Mouse (Mus musculus): Measurements from ENCODE around the gene Ankrd54. TPM values are rescaled to one million over a fixed set of nuclear protein-coding genes. Genes with fewer than 3 reads are reported as not detected.
"Not testable (repeated sequence)": the region's sequence is repeated elsewhere in the genome, so short reads cannot be mapped to it uniquely, and the experiment has no call there.

Ankrd54 gene
- polyA plus RNA-seq, 1 experiment: 5.7 TPM

DNA sequence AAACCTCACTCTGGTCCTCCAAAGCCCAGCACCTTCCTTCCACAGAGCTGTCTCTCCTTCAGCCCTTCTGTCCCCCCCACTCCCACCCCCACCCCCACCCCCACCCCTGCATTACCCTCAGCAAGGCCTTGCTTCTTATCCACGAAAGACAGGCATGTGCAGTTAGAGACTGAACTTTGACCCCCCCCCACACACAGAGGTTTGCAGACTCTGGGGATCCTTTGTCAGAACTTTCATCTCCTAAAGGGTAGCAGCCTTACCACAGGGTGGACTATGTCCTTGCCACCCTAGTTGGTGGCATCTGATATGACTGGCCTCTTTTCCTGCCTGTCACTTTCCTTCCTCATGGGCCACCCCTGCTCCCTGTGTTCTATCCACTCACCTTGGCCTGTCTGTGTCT is 39.3 kb downstream of the Ankrd54 start:
- Histone ChIP-seq H3K4me1 (ENCODE audit: control insufficient read depth, insufficient read depth, insufficient read length, low read length) (peaks cover 5% of the 10 kb centered on the region), H3K27ac (replicated peaks; ENCODE audit: low read depth, low read length) (no peak overlapping the region), H3K4me3 (ENCODE audit: insufficient read depth, low read depth, low read length) (no peak overlapping the region)

DNA sequence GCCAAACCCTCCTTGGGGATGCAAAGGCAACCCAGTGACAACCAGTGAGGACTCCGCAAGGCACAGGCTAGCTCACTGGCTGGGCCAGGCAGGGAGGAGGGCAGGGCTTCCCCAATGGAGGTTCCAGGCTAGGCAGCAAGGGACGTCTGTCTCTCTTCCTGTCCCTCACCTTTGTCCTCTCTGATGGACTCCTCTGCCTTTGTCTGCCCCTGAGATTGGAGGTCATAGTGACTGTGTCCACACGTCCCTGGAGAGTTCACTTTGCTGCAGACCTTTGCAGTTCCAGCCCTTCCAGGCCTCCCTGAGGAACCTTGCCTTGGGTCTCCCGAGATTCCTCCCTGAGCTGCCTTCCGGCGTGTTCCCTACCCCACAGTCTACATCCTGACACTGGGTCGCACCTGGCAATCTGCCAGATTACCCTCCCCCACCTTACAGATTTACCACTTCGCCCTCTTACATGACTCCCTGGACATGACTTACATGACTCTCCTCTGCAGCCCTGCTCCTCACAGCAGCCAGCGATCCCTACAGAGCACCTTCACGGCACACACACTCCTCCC is 39.9 kb downstream of the Ankrd54 start:
- H3K27ac ChIP-seq (replicated peaks; ENCODE audit: low read depth, low read length): no peak overlapping the region
- no peak overlapping the region for H3K4me3 ChIP-seq (ENCODE audit: insufficient read depth, low read depth, low read length)
- peaks cover 5% of the 10 kb centered on the region for H3K4me1 ChIP-seq (ENCODE audit: control insufficient read depth, insufficient read depth, insufficient read length, low read length)

DNA sequence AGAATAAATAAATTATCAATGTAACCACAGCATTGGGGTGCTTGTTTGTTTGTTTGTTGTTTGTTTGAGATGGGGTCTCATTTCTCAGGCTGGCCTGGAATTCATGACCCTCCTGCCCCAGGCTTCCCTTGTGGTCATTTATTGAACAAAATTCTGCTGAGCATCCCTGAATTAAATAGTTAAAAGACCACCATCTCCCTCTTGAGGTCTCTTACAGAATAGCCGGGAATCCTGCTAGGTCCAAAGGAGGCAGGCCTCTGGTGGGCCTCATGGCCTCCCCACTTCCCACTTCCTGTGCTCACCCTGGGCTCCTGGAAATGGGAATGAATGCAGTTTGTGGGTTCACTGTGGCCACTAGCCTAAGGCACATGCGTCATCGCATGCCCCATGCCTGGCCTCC is 43.8 kb downstream of the Ankrd54 start:
- Histone ChIP-seq H3K4me1 (ENCODE audit: control insufficient read depth, insufficient read depth, insufficient read length, low read length) (peaks cover 5% of the 10 kb centered on the region), H3K27ac (replicated peaks; ENCODE audit: low read depth, low read length) (no peak overlapping the region), H3K4me3 (ENCODE audit: insufficient read depth, low read depth, low read length) (no peak overlapping the region)

DNA sequence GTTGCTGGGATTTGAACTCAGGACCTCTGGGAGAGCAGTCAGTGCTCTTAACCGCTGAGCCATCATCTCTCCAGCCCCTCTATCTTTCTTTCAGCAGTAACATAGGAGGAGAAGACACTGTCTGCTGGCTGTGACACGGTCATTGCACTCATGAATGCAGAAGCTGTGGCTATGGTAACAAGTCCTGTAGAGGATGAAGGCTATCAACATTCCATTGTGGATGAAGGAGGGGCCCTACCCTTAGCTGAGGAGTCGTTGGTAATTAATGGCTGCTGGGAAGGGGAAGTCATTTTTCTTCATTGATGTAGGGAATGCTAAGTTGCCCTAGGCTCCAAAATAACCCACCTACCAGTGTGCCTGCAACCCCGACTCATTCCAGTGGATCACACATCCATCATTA is 44.5 kb downstream of the Ankrd54 start:
- Histone ChIP-seq H3K4me1 (ENCODE audit: control insufficient read depth, insufficient read depth, insufficient read length, low read length) (peaks cover 5% of the 10 kb centered on the region), H3K27ac (replicated peaks; ENCODE audit: low read depth, low read length) (no peak overlapping the region), H3K4me3 (ENCODE audit: insufficient read depth, low read depth, low read length) (no peak overlapping the region)

DNA sequence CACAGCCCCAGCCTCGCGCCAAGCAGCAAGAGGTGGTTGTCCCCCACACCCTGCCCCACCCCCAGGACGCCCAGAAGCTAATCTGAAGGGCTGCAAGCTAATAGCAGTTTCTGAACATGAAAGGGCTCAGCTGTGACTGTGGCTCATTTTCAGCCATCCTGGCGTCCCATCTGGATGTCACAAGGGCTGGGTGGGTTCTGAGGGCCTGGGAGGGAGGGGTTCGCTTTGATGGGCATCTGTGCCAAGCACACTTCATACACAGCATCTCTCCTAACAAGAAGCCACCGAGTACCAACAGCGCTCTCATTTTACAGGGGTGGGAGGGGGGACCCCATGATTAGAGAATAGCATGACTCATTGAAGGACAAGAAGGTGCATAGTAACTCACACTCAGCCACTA is 49.3 kb downstream of the Ankrd54 start:
- Histone ChIP-seq H3K27ac (replicated peaks; ENCODE audit: low read depth, low read length) (no peak overlapping the region), H3K4me3 (ENCODE audit: insufficient read depth, low read depth, low read length) (no peak overlapping the region), H3K4me1 (ENCODE audit: control insufficient read depth, insufficient read depth, insufficient read length, low read length) (no peaks in the 10 kb centered on the region)

DNA sequence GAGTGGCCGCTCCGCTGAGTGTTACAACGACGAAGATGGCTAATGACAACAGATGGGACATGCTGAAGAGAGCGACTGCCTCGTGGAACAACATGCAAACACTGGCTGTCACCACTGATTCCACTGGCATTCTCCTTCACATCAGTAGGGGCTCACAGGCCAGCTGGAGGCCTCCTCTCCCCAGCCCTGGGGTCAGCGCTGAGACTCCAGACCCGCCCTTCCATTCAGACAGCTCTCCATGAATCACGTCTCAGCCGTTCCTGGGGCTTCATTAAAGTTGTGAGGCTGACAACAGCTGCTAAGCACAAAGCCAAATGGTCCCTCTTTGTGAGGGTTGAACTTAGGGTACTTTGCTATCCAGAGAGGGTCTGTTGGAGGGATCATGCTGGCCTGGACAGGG is 51.1 kb downstream of the Ankrd54 start:
- Histone ChIP-seq H3K27ac (replicated peaks; ENCODE audit: low read depth, low read length) (no peak overlapping the region), H3K4me1 (ENCODE audit: control insufficient read depth, insufficient read depth, insufficient read length, low read length) (no peaks in the 10 kb centered on the region), H3K4me3 (ENCODE audit: insufficient read depth, low read depth, low read length) (no peak overlapping the region)

DNA sequence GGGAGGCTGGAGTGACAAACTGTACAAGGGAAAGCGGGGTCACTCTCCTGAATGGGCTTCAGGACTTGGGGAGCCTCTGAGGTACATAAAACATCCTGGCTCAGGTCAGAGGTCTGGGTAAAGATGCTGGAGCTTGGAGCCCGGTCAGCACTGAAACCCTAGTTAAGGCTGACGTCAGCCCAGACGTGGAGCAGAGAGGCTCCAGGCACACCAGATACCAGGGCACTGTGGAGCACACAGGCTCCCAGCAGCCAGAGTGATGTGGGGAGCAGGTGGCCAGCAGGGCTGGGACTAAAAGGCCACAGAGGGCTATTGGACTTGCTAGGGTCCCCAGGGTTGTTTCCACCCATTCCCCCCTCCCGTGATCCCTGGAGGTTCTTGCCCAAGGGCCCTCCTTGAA is 53.0 kb downstream of the Ankrd54 start:
- H3K4me3 ChIP-seq (ENCODE audit: insufficient read depth, low read depth, low read length): no peak overlapping the region
- H3K27ac ChIP-seq (replicated peaks; ENCODE audit: low read depth, low read length): no peak overlapping the region
- no peaks in the 10 kb centered on the region for H3K4me1 ChIP-seq (ENCODE audit: control insufficient read depth, insufficient read depth, insufficient read length, low read length)

DNA sequence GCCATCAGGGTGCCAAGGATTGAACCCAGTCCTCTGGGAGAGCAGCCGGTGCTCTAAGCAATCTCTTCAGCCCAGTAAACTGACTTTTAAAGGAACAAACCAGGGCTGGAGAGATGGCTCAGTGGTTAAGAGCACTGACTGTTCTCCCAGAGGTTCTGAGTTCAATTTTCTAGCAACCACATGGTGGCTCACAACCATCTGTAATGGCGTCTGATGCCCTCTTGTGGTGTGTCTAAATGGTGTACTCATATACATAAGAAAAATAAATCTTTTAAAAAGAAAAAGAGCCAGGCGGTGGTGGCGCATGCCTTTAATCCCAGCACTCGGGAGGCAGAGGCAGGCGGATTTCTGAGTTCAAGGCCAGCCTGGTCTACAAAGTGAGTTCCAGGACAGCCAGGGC is 54.9 kb downstream of the Ankrd54 start:
- not testable (repeated sequence) for H3K4me3 ChIP-seq (ENCODE audit: insufficient read depth, low read depth, low read length)

DNA sequence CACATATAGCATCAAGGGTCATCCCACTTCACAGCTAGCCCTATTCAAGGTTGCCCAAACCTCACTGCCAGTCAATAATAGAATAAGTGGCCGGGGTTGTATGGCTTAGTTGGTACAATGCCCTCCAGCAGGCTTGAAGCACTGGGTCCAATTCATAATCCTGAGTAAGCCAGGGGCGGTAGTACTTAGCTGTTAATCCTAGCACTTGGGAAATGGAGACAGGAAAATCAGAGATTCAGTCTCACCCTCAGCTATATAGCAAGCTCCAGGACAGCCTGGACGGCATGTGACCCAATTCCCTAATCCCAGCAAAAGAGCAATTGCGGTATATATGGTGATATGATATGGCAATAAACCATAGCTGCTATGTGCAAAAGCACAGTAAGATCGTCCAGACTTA is 55.6 kb downstream of the Ankrd54 start:
- Histone ChIP-seq H3K4me1 (ENCODE audit: control insufficient read depth, insufficient read depth, insufficient read length, low read length) (no peaks in the 10 kb centered on the region), H3K4me3 (ENCODE audit: insufficient read depth, low read depth, low read length) (no peak overlapping the region)

More for the DNA sequence above, 54.9 kb downstream of the Ankrd54 start:
- not testable (repeated sequence) for H3K27ac ChIP-seq (replicated peaks; ENCODE audit: low read depth, low read length); H3K4me1 ChIP-seq (ENCODE audit: control insufficient read depth, insufficient read depth, insufficient read length, low read length)

DNA sequence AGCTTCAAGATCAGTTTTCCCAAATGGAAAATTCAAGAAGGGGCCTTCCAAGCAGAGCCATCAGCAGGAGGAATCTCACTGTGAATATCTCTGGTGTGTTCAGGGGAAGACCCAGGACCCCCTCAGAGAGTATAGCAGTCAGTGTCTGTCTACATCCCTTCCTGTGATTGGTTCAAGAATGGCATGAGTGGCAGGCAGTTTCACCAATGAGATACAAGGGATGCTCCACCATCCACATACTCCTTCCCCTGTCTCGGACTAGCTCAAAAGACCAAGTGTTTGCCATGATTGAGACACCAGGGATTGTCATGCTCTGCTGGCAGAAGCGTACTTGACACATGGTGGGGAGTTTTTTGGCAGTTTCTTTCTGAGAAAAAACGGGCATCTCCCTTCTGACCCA is 56.1 kb downstream of the Ankrd54 start:
- no peaks in the 10 kb centered on the region for H3K4me1 ChIP-seq (ENCODE audit: control insufficient read depth, insufficient read depth, insufficient read length, low read length)
- no peak overlapping the region for H3K27ac ChIP-seq (replicated peaks; ENCODE audit: low read depth, low read length)
- no peak overlapping the region for H3K4me3 ChIP-seq (ENCODE audit: insufficient read depth, low read depth, low read length)

More for the DNA sequence above, 55.6 kb downstream of the Ankrd54 start:
- no peak overlapping the region for H3K27ac ChIP-seq (replicated peaks; ENCODE audit: low read depth, low read length)

DNA sequence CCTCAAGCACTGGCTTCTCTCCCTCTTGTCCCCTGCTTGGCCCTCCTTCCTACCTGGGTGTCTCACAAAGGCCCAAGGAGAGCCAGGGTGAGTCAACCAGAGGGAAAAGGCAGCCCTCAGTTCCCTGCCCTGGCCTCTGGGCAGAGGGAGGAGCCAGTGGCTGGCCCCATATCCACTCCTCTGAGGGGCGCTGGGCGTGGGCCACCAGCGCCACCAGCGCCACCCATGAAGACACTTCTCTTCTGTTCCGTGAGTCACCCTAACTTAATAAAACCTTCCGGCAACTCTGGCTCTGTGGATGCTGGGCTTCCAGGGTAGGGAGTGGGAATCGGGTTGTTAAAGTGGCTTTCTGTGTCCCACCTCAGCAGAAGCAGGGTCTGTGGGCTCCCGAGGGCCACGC is 57.1 kb downstream of the Ankrd54 start:
- Histone ChIP-seq H3K4me3 (ENCODE audit: insufficient read depth, low read depth, low read length) (no peak overlapping the region), H3K27ac (replicated peaks; ENCODE audit: low read depth, low read length) (no peak overlapping the region), H3K4me1 (ENCODE audit: control insufficient read depth, insufficient read depth, insufficient read length, low read length) (no peaks in the 10 kb centered on the region)

Other genes with a start within 250 kb of the Ankrd54 start
- gene Cdc42ep1, start 220.3 kb downstream of the Ankrd54 start, polyA plus RNA-seq (2012; ENCODE audit: insufficient read depth, insufficient read length, missing spikeins): 18.4 and 21.7 TPM in 2 replicates
- gene Lgals2, start 207.4 kb downstream of the Ankrd54 start, polyA plus RNA-seq (2012; ENCODE audit: insufficient read depth, insufficient read length, missing spikeins): not detected in 2 replicates
- 23.7 and 29.1 TPM in 2 replicates for gene Gga1, start 185.7 kb downstream of the Ankrd54 start, polyA plus RNA-seq (2012; ENCODE audit: insufficient read depth, insufficient read length, missing spikeins)
- not detected in 2 replicates for gene Gm49510, start 163.2 kb downstream of the Ankrd54 start, polyA plus RNA-seq (2012; ENCODE audit: insufficient read depth, insufficient read length, missing spikeins)
- gene Sh3bp1, start 163.1 kb downstream of the Ankrd54 start, polyA plus RNA-seq (2012; ENCODE audit: insufficient read depth, insufficient read length, missing spikeins): 2.2 and 3.3 TPM in 2 replicates
- gene Pdxp, start 149.0 kb downstream of the Ankrd54 start, polyA plus RNA-seq (2012; ENCODE audit: insufficient read depth, insufficient read length, missing spikeins): 0.67 and 1.3 TPM in 2 replicates
- gene Lgals1, start 136.2 kb downstream of the Ankrd54 start, polyA plus RNA-seq (2012; ENCODE audit: insufficient read depth, insufficient read length, missing spikeins): 2,169 and 2,213 TPM in 2 replicates
- 22.6 and 34.2 TPM in 2 replicates for gene Nol12, start 128.0 kb downstream of the Ankrd54 start, polyA plus RNA-seq (2012; ENCODE audit: insufficient read depth, insufficient read length, missing spikeins)
- 19.0 and 24.7 TPM in 2 replicates for gene Triobp, start 115.2 kb downstream of the Ankrd54 start, polyA plus RNA-seq (2012; ENCODE audit: insufficient read depth, insufficient read length, missing spikeins)
- 128 and 153 TPM in 2 replicates for gene H1f0, start 34.4 kb downstream of the Ankrd54 start, polyA plus RNA-seq (2012; ENCODE audit: insufficient read depth, insufficient read length, missing spikeins)
- not detected in 2 replicates for gene Galr3, start 21.0 kb downstream of the Ankrd54 start, polyA plus RNA-seq (2012; ENCODE audit: insufficient read depth, insufficient read length, missing spikeins)
- 177 and 198 TPM in 2 replicates for gene Eif3l, start 12.3 kb upstream of the Ankrd54 start, polyA plus RNA-seq (2012; ENCODE audit: insufficient read depth, insufficient read length, missing spikeins)
- gene Micall1, start 46.0 kb upstream of the Ankrd54 start, polyA plus RNA-seq (2012; ENCODE audit: insufficient read depth, insufficient read length, missing spikeins): 20.2 and 21.8 TPM in 2 replicates
- 173 and 185 TPM in 2 replicates for gene Polr2f, start 78.1 kb upstream of the Ankrd54 start, polyA plus RNA-seq (2012; ENCODE audit: insufficient read depth, insufficient read length, missing spikeins)
- gene 1700088E04Rik, start 78.4 kb upstream of the Ankrd54 start, polyA plus RNA-seq (2012; ENCODE audit: insufficient read depth, insufficient read length, missing spikeins): 2.1 TPM in 1 of 2 replicates, not detected in the other
- 0.48 and 1.5 TPM in 2 replicates for gene Sox10, start 102.3 kb upstream of the Ankrd54 start, polyA plus RNA-seq (2012; ENCODE audit: insufficient read depth, insufficient read length, missing spikeins)
- gene Pick1, start 166.3 kb upstream of the Ankrd54 start, polyA plus RNA-seq (2012; ENCODE audit: insufficient read depth, insufficient read length, missing spikeins): 12.2 and 13.0 TPM in 2 replicates
- gene Gm49486, start 166.5 kb upstream of the Ankrd54 start, polyA plus RNA-seq (2012; ENCODE audit: insufficient read depth, insufficient read length, missing spikeins): 1.2 TPM in 1 of 2 replicates, not detected in the other
- gene Slc16a8, start 191.9 kb upstream of the Ankrd54 start, polyA plus RNA-seq (2012; ENCODE audit: insufficient read depth, insufficient read length, missing spikeins): not detected in 2 replicates
- gene Baiap2l2, start 222.6 kb upstream of the Ankrd54 start, polyA plus RNA-seq (2012; ENCODE audit: insufficient read depth, insufficient read length, missing spikeins): 0.54 and 1.1 TPM in 2 replicates

Data from brown adipose tissue, adult 24 weeks (tissue).